8 mouse cellular contexts compared by ENCODE assay signal in genomic region chr2:73279271-73280038, GRCm38 (mm10). TPM values are rescaled to one million over a fixed set of nuclear protein-coding genes. Genes with fewer than 3 reads are reported as not detected.
DNase-seq lines count a peak whose midpoint lies in the region; ATAC-seq and TF ChIP-seq lines count a peak whose summit lies in the region.

No protein-coding gene starts in this region.

- H3K9ac ChIP-seq in hindbrain, embryonic 13.5 days = no peak overlapping the region
- peak overlapping the region; percentile 44; the same call in 1 of the 2 replicates for H3K9ac ChIP-seq in midbrain, embryonic 16.5 days (ENCODE audit: low read depth, low read length)

- no peak overlapping the region for H3K27ac ChIP-seq in bone marrow macrophage, adult 2 months (ENCODE audit: insufficient read depth, low read depth, low read length)
- peak overlapping the region; percentile 27; the same call in 1 of the 2 replicates for H3K27ac ChIP-seq in hindbrain, embryonic 13.5 days
- peak overlapping the region; percentile 67 for H3K27ac ChIP-seq in midbrain, embryonic 16.5 days (ENCODE audit: low read length)

- peaks cover 64% of the 10 kb centered on the region for H3K27me3 ChIP-seq in hindbrain, embryonic 13.5 days
- peaks cover 16% of the 10 kb centered on the region for H3K27me3 ChIP-seq in midbrain, embryonic 16.5 days (ENCODE audit: control insufficient read depth, insufficient read depth, low read depth, low read length)

- no peaks in the 10 kb centered on the region; the same call in 1 of the 2 replicates for H3K4me1 ChIP-seq in bone marrow macrophage, adult 2 months (ENCODE audit: control insufficient read depth, insufficient read depth, low read length)
- H3K4me1 ChIP-seq in hindbrain, embryonic 13.5 days (replicated peaks) = peaks cover 27% of the 10 kb centered on the region
- H3K4me1 ChIP-seq in midbrain, embryonic 16.5 days (ENCODE audit: control insufficient read depth, insufficient read depth, low read length) = peaks cover 4% of the 10 kb centered on the region; the same call in 1 of the 2 replicates

- DNase-seq in kidney, adult 18-20 months = peak; percentile 25
- no peak for DNase-seq in kidney, adult 8-10 months
- DNase-seq in thymus, adult 18-20 months = no peak
- DNase-seq in urinary bladder, postnatal 25 days (ENCODE audit: low spot score) = no peak
- DNase-seq in frontal cortex, postnatal 10 days (ENCODE audit: low spot score in 2 of 2) = no peak

- H3K9me3 ChIP-seq in hindbrain, embryonic 13.5 days = no peaks in the 10 kb centered on the region
- no peaks in the 10 kb centered on the region for H3K9me3 ChIP-seq in midbrain, embryonic 16.5 days (replicated peaks; ENCODE audit: control insufficient read depth, low read length, poor library complexity, severe bottlenecking)

- 0 out of 2 replicates have a peak, but pooled peaks have one; percentile 14 for ATAC-seq in hindbrain, embryonic 13.5 days (ENCODE audit: low FRiP score)
- ATAC-seq in midbrain, embryonic 16.5 days = peak; percentile 44; the same call in 1 of the 2 replicates

- no peak for TF ChIP-seq POLR2A in bone marrow macrophage, adult 2 months (IDR thresholded peaks at IDR 0.05; ENCODE audit: borderline replicate concordance, low read depth, low read length)

- peak overlapping the region; percentile 46 for H3K4me3 ChIP-seq in bone marrow macrophage, adult 2 months (ENCODE audit: insufficient read depth, low read length)
- H3K4me3 ChIP-seq in hindbrain, embryonic 13.5 days = peak overlapping the region; percentile 19
- no peak overlapping the region for H3K4me3 ChIP-seq in midbrain, embryonic 16.5 days (ENCODE audit: low read depth, low read length)

- peak overlapping the region; percentile 42 for H3K4me2 ChIP-seq in hindbrain, embryonic 13.5 days
- peak overlapping the region; percentile 39 for H3K4me2 ChIP-seq in midbrain, embryonic 16.5 days (ENCODE audit: low read length)

- WGBS in hindbrain, embryonic 13.5 days = 1% methylated on average over 28 of the region's 31 CpGs
- under 1% methylated on average over 28 of the region's 31 CpGs for WGBS in midbrain, embryonic 16.5 days

- H3K36me3 ChIP-seq in hindbrain, embryonic 13.5 days = no peaks in the 10 kb centered on the region
- no peaks in the 10 kb centered on the region for H3K36me3 ChIP-seq in midbrain, embryonic 16.5 days (ENCODE audit: control insufficient read depth, insufficient read depth, low read length)

- no peak for TF ChIP-seq CTCF in bone marrow macrophage, adult 2 months (IDR thresholded peaks at IDR 0.05; ENCODE audit: low read depth, low read length)

RNA-seq across cellular contexts. Expression of gene Sp9, which starts 7.7 kb away (rescaled TPM):
- polyA plus RNA-seq in bone marrow macrophage, adult 2 months (2012; ENCODE audit: insufficient read depth, insufficient read length, missing spikeins) = not detected in 2 replicates
- 1.7 and 2.1 TPM in 2 replicates for polyA plus RNA-seq in hindbrain, embryonic 13.5 days (2015; fragmentation: Nextera tagmentation; extraction: Ambion mirVana)
- 3.0 and 4.2 TPM in 2 replicates for polyA plus RNA-seq in midbrain, embryonic 16.5 days (2015; fragmentation: Nextera tagmentation; extraction: Ambion mirVana)

RNA-seq across cellular contexts. Expression of gene Scrn3, which starts 32.9 kb away (rescaled TPM):
- polyA plus RNA-seq in bone marrow macrophage, adult 2 months (2012; ENCODE audit: insufficient read depth, insufficient read length, missing spikeins) = 15.3 and 18.0 TPM in 2 replicates
- 9.0 and 9.9 TPM in 2 replicates for polyA plus RNA-seq in hindbrain, embryonic 13.5 days (2015; fragmentation: Nextera tagmentation; extraction: Ambion mirVana)
- polyA plus RNA-seq in midbrain, embryonic 16.5 days (2015; fragmentation: Nextera tagmentation; extraction: Ambion mirVana) = 6.7 and 8.1 TPM in 2 replicates

RNA-seq across cellular contexts. Expression of gene Cir1, which starts 33.0 kb away (rescaled TPM):
- 24.1 and 25.4 TPM in 2 replicates for polyA plus RNA-seq in bone marrow macrophage, adult 2 months (2012; ENCODE audit: insufficient read depth, insufficient read length, missing spikeins)
- 31.9 and 33.0 TPM in 2 replicates for polyA plus RNA-seq in hindbrain, embryonic 13.5 days (2015; fragmentation: Nextera tagmentation; extraction: Ambion mirVana)
- polyA plus RNA-seq in midbrain, embryonic 16.5 days (2015; fragmentation: Nextera tagmentation; extraction: Ambion mirVana) = 25.5 and 26.6 TPM in 2 replicates
